Mouse (Mus musculus): Measurements from ENCODE around the gene Spred1. TPM values are rescaled to one million over a fixed set of nuclear protein-coding genes. Genes with fewer than 3 reads are reported as not detected.

Spred1 gene
- total RNA-seq, 2 experiments from 2014 or later: 164 to 174 TPM

GRCm38 (mm10) chr2:117228601-117229125 is 107.5 kb downstream of the Spred1 start:
- TF ChIP-seq CTCF (IDR thresholded peaks at IDR 0.05): no peak
- H3K27ac ChIP-seq: peak overlapping the region; percentile 15; the same call in 1 of the 2 replicates
- peak in 1 of 2 experiments; percentile 28 for DNase-seq (ENCODE audit: extremely low spot score in 1 of 2, low spot score in 2 of 2)
- intact Hi-C loops (cut with DNase I): loop anchor here (10.0 kb wide), 1 partner anchor 214 kb away; no protein-coding TSS in a partner anchor
- no peak overlapping the region for H3K4me3 ChIP-seq

GRCm38 (mm10) chr2:117230261-117230660 is 109.1 kb downstream of the Spred1 start:
- Histone ChIP-seq H3K4me3 (no peak overlapping the region), H3K27ac (no peak overlapping the region)
- TF ChIP-seq CTCF (IDR thresholded peaks at IDR 0.05): no peak
- no peak for DNase-seq (ENCODE audit: extremely low spot score in 1 of 2, low spot score in 2 of 2)
- intact Hi-C loops (cut with DNase I): loop anchor here (2.0 to 5.0 kb wide), 4 partner anchors 33 to 258 kb away; partner anchors contain the start of gene Spred1

GRCm38 (mm10) chr2:117231257-117231656 is 110.1 kb downstream of the Spred1 start:
- TF ChIP-seq CTCF (IDR thresholded peaks at IDR 0.05): peak; percentile 99
- Histone ChIP-seq H3K27ac (peak overlapping the region; percentile 70), H3K4me3 (peak overlapping the region; percentile 29)
- intact Hi-C loops (cut with DNase I): loop anchor here (1.0 to 5.0 kb wide), 5 partner anchors 34 to 334 kb away; partner anchors contain the start of gene Spred1
- peak; percentile 85 to 89 for DNase-seq (ENCODE audit: extremely low spot score in 1 of 2, low spot score in 2 of 2)

Small RNA genes lying within 50 kb of the gene (microRNA-seq; reads per million reads assigned to microRNA genes)
- gene Mir674: 4,057 to 5,303 reads per million in 2 experiments

Other genes starting within 250 kb of the Spred1 start
- gene Tmco5, start 242.7 kb upstream of the Spred1 start, total RNA-seq (2021): 1 to 10 TPM; 4.1 to 4.2 TPM
- gene Fam98b, start 128.4 kb downstream of the Spred1 start, total RNA-seq (2021): 10 to 100 TPM; 53.6 to 54.5 TPM
- gene Rasgrp1, start 221.6 kb downstream of the Spred1 start, total RNA-seq (2021): 100 to 1,000 TPM; 311 to 322 TPM